Mouse (Mus musculus): ENCODE data around the gene Utf1.

Gene Utf1

GRCm38 (mm10) chr7:139975471-139975870 is 31.9 kb downstream of the Utf1 start:
- DNase-seq = no peak

- DNase-seq = peak; percentile 79
Measured at GRCm38 (mm10) chr7:139978278-139978892, 34.8 kb downstream of the Utf1 start, which contains the start of gene 6430531B16Rik. Gene 6430531B16Rik, minus strand, starts transcription at chr7:139978755.

- DNase-seq = no peak
Measured at GRCm38 (mm10) chr7:139979011-139979719, 35.6 kb downstream of the Utf1 start.

- DNase-seq = no peak
Measured at GRCm38 (mm10) chr7:139980778-139981177, 37.2 kb downstream of the Utf1 start.

- no peak for DNase-seq
Measured at GRCm38 (mm10) chr7:139982058-139982457, 38.5 kb downstream of the Utf1 start.

- no peak for DNase-seq
Measured at GRCm38 (mm10) chr7:139984505-139984904, 40.9 kb downstream of the Utf1 start.

GRCm38 (mm10) chr7:139988272-139988671 is 44.7 kb downstream of the Utf1 start:
- no peak for DNase-seq

GRCm38 (mm10) chr7:139990864-139991394 is 47.3 kb downstream of the Utf1 start:
- no peak for DNase-seq

GRCm38 (mm10) chr7:139992406-139992805 is 48.8 kb downstream of the Utf1 start, which contains the start of gene Adam8:
Gene Adam8, minus strand, starts transcription at chr7:139992562.
- DNase-seq = peak; percentile 25

- no peak for DNase-seq
Measured at GRCm38 (mm10) chr7:139993532-139993931, 49.9 kb downstream of the Utf1 start.

- DNase-seq = no peak
Measured at GRCm38 (mm10) chr7:139994202-139994601, 50.6 kb downstream of the Utf1 start.

GRCm38 (mm10) chr7:139994676-139995075 is 51.1 kb downstream of the Utf1 start:
- DNase-seq = peak; percentile 62
